Mouse (Mus musculus) frontal cortex, adult 2 months (tissue): ENCODE results near the gene Agbl2. TPM values are rescaled to one million over a fixed set of nuclear protein-coding genes. Genes with fewer than 3 reads are reported as not detected.

Experiments
- DNase-seq, 2 experiments: peaks; one replicate each; pipeline ENCODE4 v3.0.0; 2022; ENCODE audit warnings: low spot score in 1 of 2; ENCODE audit errors: extremely low spot score in 1 of 2
- polyA plus RNA-seq: library from polyadenylated mRNA; depleted of rRNA; stranded (reverse); fragments of >200 nt; gene quantifications from 2 replicates; pipeline ENCODE4 v1.2.3, GENCODE M21; 2012; rRNA removed

Gene Agbl2
- polyA plus RNA-seq, 1 experiment, result 2.6 TPM

- no peak for DNase-seq
These were observed 81.7 kb downstream of the Agbl2 start for GRCm38 (mm10) chr2:90864184-90864583.

- DNase-seq, result peak; percentile 82 to 97
These were observed 84.0 kb downstream of the Agbl2 start for GRCm38 (mm10) chr2:90866524-90866923.

GRCm38 (mm10) chr2:90870136-90870601 lies 87.6 kb downstream of the Agbl2 start:
- peak in 1 of 2 experiments; percentile 80 for DNase-seq

- peak in 1 of 2 experiments; percentile 64 for DNase-seq
These were observed 88.8 kb downstream of the Agbl2 start for GRCm38 (mm10) chr2:90871180-90871961.

- DNase-seq, result no peak
These were observed 91.5 kb downstream of the Agbl2 start for GRCm38 (mm10) chr2:90874025-90874424.

GRCm38 (mm10) chr2:90875239-90875638 lies 92.7 kb downstream of the Agbl2 start:
- no peak for DNase-seq

- no peak for DNase-seq
These were observed 95.2 kb downstream of the Agbl2 start for GRCm38 (mm10) chr2:90877584-90878259.

GRCm38 (mm10) chr2:90879419-90879818 lies 96.9 kb downstream of the Agbl2 start:
- no peak for DNase-seq

- DNase-seq, result no peak
These were observed 97.7 kb downstream of the Agbl2 start for GRCm38 (mm10) chr2:90880144-90880785.

GRCm38 (mm10) chr2:90881824-90882223 lies 99.3 kb downstream of the Agbl2 start:
- no peak for DNase-seq

Other genes starting within 250 kb of the Agbl2 start
- 32.7 and 37.2 TPM in 2 replicates for gene Ptprj, start 202.1 kb upstream of the Agbl2 start, polyA plus RNA-seq
- 13.7 and 14.1 TPM in 2 replicates for gene Nup160, start 105.5 kb upstream of the Agbl2 start, polyA plus RNA-seq
- gene Fnbp4, start 37.4 kb upstream of the Agbl2 start, polyA plus RNA-seq, result 80.5 and 87.2 TPM in 2 replicates
- 137 and 149 TPM in 2 replicates for gene Mtch2, start 64.4 kb downstream of the Agbl2 start, polyA plus RNA-seq
- gene C1qtnf4, start 103.1 kb downstream of the Agbl2 start, polyA plus RNA-seq, result 443 and 446 TPM in 2 replicates
- 24.5 and 28.2 TPM in 2 replicates for gene Kbtbd4, start 122.0 kb downstream of the Agbl2 start, polyA plus RNA-seq
- 216 and 222 TPM in 2 replicates for gene Ndufs3, start 122.1 kb downstream of the Agbl2 start, polyA plus RNA-seq
- gene Celf1, start 157.7 kb downstream of the Agbl2 start, polyA plus RNA-seq, result 107 and 127 TPM in 2 replicates